Mouse (Mus musculus) cerebellum, adult 8-10 months (tissue): ENCODE results near the gene Wnt1.

Experiments
- DNase-seq: peaks from one replicate; pipeline ENCODE4 v3.0.0; 2022

Gene Wnt1

DNA sequence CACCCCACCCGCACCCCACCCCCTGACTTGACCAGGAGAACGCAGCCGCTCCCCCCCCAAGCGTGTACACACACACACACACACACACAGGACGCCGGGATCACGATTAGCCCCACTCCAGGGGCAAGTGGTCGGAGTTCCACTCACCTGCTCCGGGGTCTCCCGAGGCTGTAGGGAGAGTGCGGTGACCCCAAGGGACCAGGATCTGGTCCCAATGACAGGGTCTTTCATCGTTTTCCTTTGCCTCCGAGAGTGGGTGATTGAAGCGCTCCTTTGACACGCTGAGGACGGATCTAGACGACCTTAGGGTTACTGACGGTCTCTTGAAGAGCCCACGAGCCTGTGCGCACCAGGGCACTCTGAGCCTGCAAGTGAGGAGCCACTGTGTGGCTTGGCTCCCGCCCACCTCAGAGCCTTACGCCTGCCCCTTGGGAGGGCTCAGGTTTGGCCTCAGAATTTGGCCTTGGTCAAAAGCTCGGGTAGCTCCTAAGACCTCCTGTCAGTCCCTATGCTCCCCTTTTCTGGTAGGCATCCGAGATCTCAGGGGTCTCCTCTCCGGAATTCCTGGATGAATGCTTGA, 11.4 kb upstream of the Wnt1 start:
- no peak for DNase-seq

DNA sequence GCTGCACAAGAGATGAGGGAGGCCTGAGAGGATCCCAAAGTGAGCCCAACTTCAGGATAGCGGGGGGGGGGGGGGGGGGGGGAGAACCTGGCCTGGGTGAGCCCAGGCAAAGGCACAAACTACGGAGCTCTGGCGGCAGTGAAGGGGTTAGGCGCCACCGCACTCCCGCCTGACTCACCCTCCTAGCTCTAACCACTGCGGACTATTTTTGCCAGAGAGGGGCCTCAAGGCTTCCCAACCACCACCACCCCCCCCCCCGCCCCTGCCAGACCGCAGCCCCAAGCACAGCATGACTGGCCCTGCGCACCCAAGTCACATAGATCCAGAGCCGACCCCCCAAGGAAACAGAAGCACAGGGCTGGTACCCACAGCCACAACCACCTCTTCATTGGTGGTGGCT, 10.9 kb upstream of the Wnt1 start:
- DNase-seq, result no peak

DNA sequence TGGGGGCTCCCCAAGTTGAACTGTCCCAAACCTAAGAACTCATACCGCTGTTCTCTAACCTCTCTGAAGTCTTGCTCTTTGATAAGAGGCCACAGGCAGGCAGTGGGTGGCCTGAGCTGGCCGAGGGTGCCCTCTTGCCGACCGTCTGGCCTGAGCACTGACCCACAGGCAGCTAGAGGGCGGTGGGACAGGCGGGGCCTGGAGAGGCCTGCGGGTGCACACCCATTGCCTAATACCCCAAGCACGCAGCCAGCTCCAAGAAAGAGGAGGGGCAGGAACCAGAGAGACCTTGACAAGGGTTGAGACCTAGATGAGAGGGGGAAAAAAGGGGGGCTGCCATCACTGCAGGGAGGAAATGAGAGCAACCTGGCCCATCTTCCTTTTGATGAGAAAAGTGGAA, 9.6 kb upstream of the Wnt1 start:
- DNase-seq, result no peak

DNA sequence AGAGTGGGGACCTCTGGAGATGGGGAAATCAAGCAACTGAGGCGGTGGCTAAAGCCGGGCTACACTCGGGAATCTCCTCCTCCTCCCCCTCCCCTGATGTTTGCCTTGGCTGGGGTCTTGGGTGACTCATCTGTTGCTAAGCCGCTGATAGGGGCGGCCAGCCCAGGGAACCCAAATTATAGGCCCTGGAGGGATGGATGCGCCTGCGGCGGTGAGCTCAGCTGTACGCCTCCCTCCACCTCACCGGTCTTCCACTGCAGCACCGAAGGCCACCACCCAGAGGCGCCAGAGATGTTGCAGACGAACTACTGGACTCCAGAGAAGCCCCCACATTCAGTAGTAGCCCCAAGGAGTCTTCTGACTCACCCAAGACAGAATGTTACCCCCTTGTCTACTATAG, 9.1 kb upstream of the Wnt1 start:
- DNase-seq, result no peak

DNA sequence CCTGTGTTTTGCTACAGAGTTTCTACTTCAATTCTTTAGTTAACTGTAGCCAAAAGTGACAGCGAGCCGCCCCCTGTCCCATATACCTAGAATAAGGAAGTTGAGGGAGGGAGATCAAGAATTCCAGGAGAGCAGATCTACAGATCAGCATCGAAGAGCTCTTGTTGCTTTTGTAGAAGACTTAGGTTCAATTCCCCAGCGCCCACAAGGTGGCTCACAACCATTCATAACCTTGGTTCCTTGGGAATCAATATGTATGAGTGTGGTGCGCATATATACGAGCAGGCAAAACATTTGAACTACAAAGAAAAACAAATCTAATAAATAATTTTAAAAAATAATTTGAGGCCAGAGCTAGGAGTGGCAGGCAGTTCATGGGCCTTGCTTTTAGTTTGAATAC, 8.5 kb upstream of the Wnt1 start:
- DNase-seq, result no peak

DNA sequence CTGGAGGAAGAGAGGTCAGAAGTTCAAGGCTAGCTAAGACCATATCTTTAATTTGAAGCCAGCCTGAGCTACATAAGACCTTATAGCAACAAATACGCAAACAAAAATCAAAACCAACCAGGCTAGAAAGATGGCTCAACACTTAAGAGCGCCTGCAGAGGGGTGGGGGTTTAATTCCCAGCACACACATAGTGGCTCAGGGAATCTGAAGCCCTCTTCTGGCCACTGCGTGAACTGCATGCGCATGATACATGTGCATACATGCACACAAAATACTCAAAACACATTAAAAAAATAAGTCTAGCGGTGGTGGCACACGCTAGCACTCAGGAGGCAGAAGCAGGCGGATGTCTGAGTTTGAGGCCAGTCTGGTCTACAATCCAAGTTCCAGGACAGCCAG, 3.9 kb upstream of the Wnt1 start:
- DNase-seq, result no peak

DNA sequence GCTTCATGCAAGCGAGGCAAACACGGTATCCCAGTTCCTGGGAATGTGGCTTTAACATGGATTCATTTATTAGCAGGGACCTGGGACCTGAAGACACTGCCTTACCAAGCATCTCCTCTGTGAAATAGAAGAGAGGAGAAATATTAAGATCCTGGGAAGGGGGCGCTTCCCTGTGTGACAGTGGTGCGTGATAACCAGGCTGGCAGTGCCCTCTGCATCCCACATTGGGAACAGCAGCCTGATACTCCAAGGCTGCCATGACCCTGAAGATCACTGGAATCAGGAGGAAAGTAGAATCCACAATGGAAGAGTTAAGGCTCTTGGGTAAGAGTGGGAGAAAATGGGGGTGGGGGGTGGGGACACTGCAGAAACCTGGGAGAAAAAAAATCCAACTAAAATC, 1.7 kb upstream of the Wnt1 start:
- DNase-seq, result no peak

DNA sequence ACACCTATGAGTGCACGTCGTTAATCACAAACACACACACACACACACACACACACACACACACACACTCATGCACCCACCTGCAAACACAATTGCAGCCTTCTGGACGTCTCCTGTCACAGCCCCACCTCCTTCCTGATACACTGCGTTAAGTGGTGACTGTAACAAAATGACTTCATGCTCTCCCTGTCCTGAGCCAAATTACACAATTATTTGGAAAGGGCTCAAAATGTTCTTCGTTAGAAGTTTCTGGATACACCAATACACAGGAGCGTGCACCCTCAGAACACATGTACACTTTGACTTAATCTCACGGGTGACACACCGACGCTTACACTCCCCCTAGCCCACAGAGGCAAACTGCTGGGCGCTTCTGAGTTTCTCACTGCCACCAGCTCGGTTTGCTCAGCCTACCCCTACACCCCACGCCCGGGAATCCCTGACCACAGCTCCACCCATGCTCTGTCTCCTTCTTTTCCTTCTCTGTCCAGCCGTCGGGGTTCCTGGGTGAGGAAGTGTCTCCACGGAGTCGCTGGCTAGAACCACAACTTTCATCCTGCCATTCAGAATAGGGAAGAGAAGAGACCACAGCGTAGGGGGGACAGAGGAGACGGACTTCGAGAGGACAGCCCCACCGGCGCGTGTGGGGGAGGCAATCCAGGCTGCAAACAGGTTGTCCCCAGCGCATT, 541 bp upstream of the Wnt1 start:
- no peak for DNase-seq

DNA sequence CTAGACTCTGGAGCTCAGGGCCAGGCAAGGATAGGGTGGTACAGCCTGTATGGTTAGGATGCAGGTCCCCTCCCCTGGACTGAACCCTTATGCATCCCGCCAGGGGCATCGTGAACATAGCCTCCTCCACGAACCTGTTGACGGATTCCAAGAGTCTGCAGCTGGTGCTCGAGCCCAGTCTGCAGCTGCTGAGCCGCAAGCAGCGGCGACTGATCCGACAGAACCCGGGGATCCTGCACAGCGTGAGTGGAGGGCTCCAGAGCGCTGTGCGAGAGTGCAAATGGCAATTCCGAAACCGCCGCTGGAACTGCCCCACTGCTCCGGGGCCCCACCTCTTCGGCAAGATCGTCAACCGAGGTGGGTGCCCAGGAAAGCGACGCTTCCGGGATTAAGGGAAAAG, 1.1 kb downstream of the Wnt1 start:
- no peak for DNase-seq

DNA sequence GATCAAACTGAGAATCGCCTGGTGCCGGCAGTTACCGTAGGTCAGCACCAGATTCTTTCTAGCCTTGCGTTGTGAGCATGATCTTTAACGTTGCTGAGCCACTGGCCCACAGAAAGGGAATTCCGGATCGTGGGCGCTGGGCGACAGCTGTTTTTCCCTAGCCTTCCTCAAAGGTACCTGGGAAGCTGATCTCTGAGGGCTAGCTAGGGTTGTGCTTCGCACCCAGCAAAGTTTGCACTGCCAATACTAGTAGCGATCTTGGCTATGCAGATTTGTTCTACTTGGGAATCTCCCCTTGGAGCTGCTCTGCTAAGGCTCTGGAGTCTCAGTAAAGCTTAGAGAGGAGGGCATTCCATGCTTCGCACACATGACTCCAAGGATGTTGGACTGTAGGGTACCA, 1.6 kb downstream of the Wnt1 start:
- no peak for DNase-seq

DNA sequence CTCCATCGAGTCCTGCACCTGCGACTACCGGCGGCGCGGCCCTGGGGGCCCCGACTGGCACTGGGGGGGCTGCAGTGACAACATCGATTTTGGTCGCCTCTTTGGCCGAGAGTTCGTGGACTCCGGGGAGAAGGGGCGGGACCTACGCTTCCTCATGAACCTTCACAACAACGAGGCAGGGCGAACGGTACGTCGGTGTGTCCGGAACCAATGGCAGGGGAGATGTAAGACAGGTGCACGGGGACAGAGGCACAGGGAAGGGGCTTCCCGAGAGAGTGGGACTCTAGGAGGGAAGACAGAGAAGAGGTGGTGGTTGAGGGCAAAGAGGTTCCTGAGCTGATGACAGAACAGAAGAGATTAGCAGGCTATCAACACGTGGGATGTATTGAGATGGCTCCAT, 2.1 kb downstream of the Wnt1 start:
- no peak for DNase-seq

DNA sequence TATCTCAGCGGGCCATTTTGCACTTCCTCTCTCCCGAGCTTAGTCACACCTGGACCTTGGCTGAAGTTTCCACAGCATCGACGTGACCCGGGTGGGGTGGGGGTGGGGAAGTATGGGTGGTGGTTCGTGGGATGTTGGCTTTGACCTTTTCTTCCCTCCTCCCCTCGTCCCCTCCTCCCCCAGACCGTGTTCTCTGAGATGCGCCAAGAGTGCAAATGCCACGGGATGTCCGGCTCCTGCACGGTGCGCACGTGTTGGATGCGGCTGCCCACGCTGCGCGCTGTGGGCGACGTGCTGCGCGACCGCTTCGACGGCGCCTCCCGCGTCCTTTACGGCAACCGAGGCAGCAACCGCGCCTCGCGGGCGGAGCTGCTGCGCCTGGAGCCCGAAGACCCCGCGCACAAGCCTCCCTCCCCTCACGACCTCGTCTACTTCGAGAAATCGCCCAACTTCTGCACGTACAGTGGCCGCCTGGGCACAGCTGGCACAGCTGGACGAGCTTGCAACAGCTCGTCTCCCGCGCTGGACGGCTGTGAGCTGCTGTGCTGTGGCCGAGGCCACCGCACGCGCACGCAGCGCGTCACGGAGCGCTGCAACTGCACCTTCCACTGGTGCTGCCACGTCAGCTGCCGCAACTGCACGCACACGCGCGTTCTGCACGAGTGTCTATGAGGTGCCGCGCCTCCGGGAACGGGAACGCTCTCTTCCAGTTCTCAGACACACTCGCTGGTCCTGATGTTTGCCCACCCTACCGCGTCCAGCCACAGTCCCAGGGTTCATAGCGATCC, 2.8 kb downstream of the Wnt1 start:
- DNase-seq, result no peak

DNA sequence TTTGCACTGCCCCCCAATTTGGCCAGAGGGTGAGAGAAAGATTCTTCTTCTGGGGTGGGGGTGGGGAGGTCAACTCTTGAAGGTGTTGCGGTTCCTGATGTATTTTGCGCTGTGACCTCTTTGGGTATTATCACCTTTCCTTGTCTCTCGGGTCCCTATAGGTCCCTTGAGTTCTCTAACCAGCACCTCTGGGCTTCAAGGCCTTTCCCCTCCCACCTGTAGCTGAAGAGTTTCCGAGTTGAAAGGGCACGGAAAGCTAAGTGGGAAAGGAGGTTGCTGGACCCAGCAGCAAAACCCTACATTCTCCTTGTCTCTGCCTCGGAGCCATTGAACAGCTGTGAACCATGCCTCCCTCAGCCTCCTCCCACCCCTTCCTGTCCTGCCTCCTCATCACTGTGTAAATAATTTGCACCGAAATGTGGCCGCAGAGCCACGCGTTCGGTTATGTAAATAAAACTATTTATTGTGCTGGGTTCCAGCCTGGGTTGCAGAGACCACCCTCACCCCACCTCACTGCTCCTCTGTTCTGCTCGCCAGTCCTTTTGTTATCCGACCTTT, 3.6 kb downstream of the Wnt1 start:
- DNase-seq, result no peak

DNA sequence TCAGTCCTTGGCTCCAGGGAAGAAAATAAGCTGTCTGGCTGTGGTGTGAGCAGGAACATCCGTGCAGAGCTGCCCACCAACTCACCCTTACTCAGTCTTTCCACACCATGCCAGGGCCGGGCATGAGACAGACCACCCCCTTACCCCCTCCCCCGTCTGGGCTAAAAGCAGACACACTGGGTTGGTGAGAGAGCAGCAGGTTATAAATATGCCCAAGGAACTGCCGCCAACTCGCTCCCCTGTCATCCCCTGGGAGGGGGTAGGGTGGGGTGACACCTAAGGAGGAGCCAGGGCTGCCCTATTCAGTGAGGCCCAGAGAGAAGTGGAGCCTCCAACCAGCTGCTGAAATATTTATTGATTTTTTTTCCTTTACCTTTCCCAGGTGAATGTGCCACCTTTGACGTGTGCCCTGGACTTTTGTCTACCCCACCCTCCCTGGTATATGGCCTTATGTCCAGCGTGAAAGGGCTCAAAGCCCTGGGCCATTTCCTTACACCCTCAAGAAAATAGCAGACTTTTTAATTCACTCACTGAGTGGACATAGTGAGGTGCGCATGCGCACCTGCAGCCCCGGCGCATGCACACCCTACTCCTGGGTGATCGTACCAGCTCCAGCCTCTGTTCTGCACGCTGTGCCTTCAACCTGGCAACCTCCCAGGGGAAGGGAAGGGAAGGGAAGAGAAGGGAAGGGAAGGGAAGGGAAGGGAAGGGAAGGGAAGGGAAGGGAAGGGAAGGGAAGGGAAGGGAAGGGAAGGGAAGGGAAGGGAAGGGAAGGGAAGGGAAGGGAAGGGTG, 7.3 kb downstream of the Wnt1 start:
- no peak for DNase-seq

DNA sequence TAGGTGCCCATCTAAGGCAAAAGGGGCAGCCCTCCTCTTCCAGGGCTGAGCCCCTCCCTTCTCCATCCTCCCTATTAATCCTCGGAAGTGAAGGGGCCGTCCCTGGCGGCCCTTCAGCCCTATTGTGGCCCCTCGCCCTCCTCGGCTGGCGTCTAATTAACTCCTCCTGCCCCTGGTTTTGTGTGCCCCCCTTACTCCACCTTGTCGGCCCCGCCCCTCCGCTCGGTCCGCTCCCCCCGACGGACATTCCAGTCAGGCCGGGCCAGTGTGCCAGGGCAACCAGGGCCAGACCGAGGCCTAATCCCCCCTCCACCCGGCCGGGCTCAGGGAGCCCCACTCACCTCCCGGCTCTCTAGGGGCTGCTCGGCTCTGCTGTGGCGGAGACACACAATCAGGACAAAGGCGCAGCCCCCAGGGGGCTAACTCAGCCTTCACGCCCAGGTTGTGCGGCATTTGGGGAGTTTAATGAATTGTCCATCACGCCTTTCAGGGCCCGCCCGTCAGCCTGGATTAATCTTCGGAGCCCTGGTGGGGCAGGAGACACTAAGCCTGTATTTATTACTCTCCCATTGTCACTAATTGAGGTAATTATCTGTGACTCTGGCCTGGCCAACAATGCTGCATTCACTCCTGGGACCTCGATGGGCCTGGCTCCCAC, 8.3 kb downstream of the Wnt1 start:
- no peak for DNase-seq

DNA sequence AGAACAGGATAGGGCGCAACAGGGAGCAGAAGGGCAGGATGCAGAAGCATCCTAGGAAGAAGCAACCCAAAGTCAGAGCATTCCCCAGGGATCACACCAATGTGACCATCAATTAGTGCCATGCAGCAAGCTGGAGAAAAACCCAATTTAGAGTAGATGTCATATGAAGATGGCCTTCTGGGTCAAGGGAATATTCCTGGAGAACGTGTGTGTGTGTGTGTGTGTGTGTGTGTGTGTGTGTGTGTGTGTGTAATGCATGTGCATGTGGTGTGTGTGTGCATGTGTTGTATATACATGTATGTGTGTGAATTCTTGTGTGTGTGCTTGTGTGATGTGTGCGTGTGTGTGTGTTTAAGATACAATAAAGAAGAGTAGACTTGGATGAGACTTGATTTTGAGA, 9.2 kb downstream of the Wnt1 start:
- DNase-seq, result no peak

DNA sequence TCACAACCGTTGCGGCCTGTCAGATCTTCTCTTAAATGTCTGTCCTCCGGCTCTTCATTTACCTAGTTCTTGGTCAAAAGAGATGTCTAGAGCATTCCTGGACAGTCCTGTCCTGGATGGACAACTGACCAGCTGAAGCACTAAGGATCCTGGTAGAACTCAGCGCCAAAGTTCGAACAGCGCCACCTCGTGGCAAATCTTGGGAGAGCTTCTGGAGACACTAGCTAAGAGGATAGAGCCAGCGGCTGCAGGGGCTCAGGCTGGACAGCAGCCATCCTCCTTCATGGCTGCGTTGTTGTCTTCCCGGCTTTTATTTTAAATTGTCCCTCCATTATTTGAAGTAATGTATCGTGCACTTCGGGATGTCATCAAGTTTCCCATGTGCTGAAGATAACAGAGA, 9.7 kb downstream of the Wnt1 start:
- peak; percentile 78 for DNase-seq

DNA sequence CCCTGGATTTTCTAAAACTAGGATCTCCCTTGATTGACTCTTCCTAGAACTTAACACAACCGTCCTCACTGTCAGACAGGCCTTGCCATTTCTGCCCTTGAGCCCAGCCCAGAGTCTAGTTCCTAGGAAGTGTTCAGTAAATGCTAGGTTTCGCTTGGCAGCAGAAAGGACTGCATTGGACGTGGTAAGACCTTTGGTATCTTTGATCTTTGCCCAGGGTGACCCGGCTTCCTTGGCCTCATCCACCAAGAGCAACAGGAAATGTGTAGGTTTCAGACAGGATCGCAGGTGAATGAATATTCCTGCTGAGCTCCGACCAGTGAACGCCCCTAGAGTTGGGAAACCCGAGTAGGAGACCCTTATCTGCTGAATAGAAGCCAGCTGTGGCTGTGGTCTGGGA, 13.3 kb downstream of the Wnt1 start:
- no peak for DNase-seq

DNA sequence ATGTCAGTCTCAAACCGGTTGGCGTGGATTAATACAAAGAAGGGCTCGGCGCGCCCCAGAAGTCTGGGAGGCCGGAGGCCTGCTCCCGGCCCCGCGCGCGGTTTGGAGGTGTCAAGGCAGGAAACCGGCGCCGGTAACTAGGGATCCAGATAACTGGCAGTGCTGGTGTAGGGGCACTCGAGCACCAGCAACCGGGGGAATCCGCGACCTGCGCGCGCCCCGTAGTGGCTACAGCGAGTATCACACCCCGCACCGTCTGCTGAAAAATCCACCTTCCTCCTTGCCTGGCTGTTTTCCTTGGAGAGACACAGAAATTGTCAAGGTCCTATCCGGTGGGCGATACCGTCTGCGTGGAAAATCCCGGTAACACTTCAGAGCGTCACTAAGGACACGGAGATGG, 14.4 kb downstream of the Wnt1 start:
- peak; percentile 89 for DNase-seq

DNA sequence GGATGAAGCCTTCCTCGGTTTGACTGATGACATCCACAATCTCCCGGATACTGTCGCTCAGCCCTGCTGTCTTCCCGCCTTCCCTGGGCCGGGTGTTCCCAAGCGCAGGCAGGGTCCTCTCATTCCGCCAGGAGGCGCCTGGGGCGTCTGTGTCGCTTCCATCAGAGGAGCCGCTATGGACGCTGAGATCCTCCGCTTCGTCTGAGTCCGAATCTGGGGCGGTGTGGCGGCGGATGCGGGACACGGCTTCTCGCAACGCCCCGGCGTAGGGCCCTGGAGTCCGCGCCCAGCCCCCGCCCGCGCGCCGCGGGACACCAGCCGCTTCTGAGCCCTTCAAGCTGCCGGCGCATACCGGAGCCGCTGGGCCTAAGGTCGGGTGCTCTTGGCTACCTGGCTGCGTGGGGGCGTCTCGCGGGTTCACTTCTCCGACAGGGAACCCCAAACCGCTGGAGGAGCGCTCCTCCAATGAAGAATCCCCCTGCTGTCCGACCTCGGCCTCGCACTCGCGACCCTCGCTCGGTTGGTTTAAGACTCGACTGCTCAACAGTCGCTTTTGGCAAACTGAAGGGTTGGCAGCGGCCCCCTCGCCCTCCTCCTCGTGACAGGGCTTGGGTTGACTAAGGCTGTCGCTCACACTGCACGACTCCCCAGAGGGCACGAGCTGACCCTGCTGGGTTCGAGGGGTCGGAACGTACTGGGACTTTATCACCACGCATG, 15.8 kb downstream of the Wnt1 start:
- DNase-seq, result peak; percentile 51

DNA sequence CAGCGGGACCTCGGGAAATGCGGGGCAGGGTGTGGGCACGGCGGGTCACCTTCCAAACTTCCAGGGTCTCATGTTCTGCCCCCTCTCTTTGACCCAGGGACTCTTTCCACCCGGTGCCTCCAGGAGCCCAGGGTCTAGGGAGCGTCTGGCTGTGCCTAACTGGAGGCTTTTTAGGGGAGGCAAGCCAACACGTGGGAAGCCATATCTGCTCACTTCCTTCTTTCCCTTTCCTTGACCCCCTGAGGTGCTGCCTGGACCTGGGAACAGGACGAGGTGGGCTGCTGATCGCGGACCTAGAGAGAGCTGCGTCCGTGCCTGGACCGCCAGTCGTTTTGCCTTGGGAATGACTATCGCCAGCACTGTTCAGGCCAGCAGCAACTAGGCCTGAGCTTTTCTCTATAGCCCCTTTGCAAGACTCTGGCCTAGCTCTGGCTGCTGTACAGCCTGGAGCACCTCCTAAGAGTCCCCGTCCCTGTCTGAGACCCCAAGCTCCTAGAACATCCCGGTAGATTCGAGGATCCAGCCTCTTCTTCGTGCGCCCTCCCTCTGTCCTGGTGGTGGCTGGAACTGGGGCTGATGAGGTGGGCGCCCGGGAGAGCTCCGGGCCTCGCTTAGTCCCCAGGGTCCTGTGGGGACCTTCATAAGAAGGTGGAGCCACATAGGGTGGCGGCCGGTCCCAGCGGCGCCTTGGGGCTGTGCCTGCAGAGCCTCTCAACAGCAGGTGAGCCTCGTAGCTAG, 16.6 kb downstream of the Wnt1 start:
- DNase-seq, result no peak
